8 mouse cellular contexts compared by ENCODE assay signal in the genomic region with DNA sequence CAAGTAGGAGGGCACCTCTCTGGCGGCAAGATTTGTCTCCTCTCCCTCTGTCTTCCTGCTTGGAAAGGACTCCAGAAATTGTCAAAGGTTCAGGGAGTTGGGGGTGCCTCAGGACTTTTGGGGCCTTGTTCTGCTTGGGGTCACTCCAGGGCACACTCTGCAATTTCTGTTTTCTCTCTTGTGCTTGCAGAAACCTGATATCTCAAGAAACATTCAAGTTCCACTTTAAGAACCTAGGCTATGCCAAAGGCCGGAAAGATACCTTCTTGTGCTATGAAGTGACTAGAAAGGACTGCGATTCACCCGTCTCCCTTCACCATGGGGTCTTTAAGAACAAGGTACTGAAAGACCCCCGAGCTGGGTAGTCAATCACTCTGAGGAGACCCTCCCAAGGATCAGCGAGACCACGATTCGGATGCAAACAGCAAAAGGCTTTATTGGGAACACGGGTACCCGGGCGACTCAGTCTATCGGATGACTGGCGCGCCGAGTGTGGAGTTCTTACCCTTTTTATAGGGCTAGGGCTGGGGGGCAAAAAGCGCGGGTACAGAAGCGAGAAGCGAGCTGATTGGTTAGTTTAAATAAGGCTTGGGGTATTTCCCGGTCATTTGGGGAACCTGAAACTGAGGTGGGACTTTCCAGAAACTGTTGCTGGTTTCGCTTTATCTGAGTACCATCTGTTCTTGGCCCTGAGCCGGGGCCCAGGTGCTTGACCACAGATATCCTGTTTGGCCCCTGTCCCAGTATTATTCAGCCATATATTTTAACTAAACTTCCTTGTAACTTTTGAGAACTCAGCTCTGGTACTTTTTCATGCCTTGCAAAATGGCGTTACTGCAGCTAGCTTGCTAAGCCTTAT. TPM values are rescaled to one million over a fixed set of nuclear protein-coding genes. Genes with fewer than 3 reads are reported as not detected.
DNase-seq lines count a peak whose midpoint lies in the region; ATAC-seq and TF ChIP-seq lines count a peak whose summit lies in the region.
"Not testable (repeated sequence)": the region's sequence is repeated elsewhere in the genome, so short reads cannot be mapped to it uniquely, and the experiment has no call there.

No protein-coding gene starts in this region.

- H3K4me2 ChIP-seq in heart, embryonic 16.5 days (ENCODE audit: low read depth, low read length): peak overlapping the region; percentile 17
- H3K4me2 ChIP-seq in kidney, embryonic 15.5 days: not testable (repeated sequence)
- peak overlapping the region; percentile 99 for H3K4me2 ChIP-seq in liver, embryonic 14.5 days (ENCODE audit: low read depth)
- H3K4me2 ChIP-seq in lung, postnatal 0 days (replicated peaks; ENCODE audit: low read depth, low read length): peak overlapping the region; percentile 22; the same call in 1 of the 2 replicates

- ATAC-seq in erythroblast, adult 5-6 weeks (replicated peaks; ENCODE audit: low FRiP score, poor library complexity, severe bottlenecking): peak; percentile 11
- not testable (repeated sequence) for ATAC-seq in heart, embryonic 16.5 days (replicated peaks; ENCODE audit: extremely low read depth, insufficient read depth, low FRiP score); kidney, embryonic 15.5 days (replicated peaks; ENCODE audit: low FRiP score); liver, embryonic 14.5 days (ENCODE audit: insufficient read depth); lung, postnatal 0 days

- TF ChIP-seq CTCF in ES-Bruce4 (IDR thresholded peaks at IDR 0.05; ENCODE audit: low read depth, low read length); liver, embryonic 14.5 days (IDR thresholded peaks at IDR 0.05; ENCODE audit: low read depth); lung, postnatal 0 days (IDR thresholded peaks at IDR 0.05); spleen, adult 2 months (IDR thresholded peaks at IDR 0.05; ENCODE audit: extremely low read depth, insufficient read depth, insufficient read length, insufficient replicate concordance): not testable (repeated sequence)

- TF ChIP-seq POLR2A in ES-Bruce4 (IDR thresholded peaks at IDR 0.05; ENCODE audit: insufficient read depth, low read length); spleen, adult 2 months (IDR thresholded peaks at IDR 0.05; ENCODE audit: low read depth, low read length): not testable (repeated sequence)

- H3K36me3 ChIP-seq in ES-Bruce4 (ENCODE audit: control insufficient read depth, insufficient read depth, low read length, poor library complexity, severe bottlenecking): peaks cover 23% of the 10 kb centered on the region
- not testable (repeated sequence) for H3K36me3 ChIP-seq in heart, embryonic 16.5 days (ENCODE audit: control insufficient read depth, insufficient read depth); kidney, embryonic 15.5 days; lung, postnatal 0 days (ENCODE audit: insufficient read depth, low read length)
- H3K36me3 ChIP-seq in liver, embryonic 14.5 days (replicated peaks; ENCODE audit: control insufficient read depth, insufficient read depth, low read depth): peaks cover 23% of the 10 kb centered on the region
- peaks cover 47% of the 10 kb centered on the region for H3K36me3 ChIP-seq in spleen, adult 2 months (ENCODE audit: control insufficient read depth, insufficient read depth, low read length)

- peak overlapping the region; percentile 33; the same call in 1 of the 2 replicates for H3K4me3 ChIP-seq in ES-Bruce4 (ENCODE audit: low read depth, low read length)
- not testable (repeated sequence) for H3K4me3 ChIP-seq in heart, embryonic 16.5 days (ENCODE audit: low read length); kidney, embryonic 15.5 days (replicated peaks); lung, postnatal 0 days (ENCODE audit: low read depth, low read length)
- H3K4me3 ChIP-seq in liver, embryonic 14.5 days (ENCODE audit: insufficient read depth in 1 of 2, low read depth in 2 of 2, low read length in 2 of 2): peak overlapping the region; percentile 29 to 37
- H3K4me3 ChIP-seq in spleen, adult 2 months (ENCODE audit: extremely low read depth, insufficient read depth, insufficient read length): peak overlapping the region; percentile 54

- not testable (repeated sequence) for H3K9ac ChIP-seq in ES-Bruce4 (ENCODE audit: low read depth, poor library complexity, severe bottlenecking); heart, embryonic 16.5 days (ENCODE audit: low read length); lung, postnatal 0 days (replicated peaks; ENCODE audit: low read depth)
- 0 out of 2 replicates have a peak overlapping the region, but pooled peaks have one; percentile 18 for H3K9ac ChIP-seq in kidney, embryonic 15.5 days
- peak overlapping the region; percentile 59 for H3K9ac ChIP-seq in liver, embryonic 14.5 days (replicated peaks)

- not testable (repeated sequence) for H3K27me3 ChIP-seq in ES-Bruce4 (ENCODE audit: control insufficient read depth, insufficient read depth, low read length, poor library complexity, severe bottlenecking); heart, embryonic 16.5 days (ENCODE audit: control insufficient read depth, insufficient read depth, low read length); kidney, embryonic 15.5 days; liver, embryonic 14.5 days (ENCODE audit: control insufficient read depth, insufficient read depth, low read length); lung, postnatal 0 days (replicated peaks; ENCODE audit: insufficient read depth, low read length); spleen, adult 2 months (ENCODE audit: control insufficient read depth, insufficient read depth, low read length)

- peak in 1 of 3 experiments; percentile 47 for DNase-seq in liver, embryonic 14.5 days (ENCODE audit: low read depth in 3 of 3, low spot score in 3 of 3)
- DNase-seq in lung, postnatal 0 days (ENCODE audit: low spot score): not testable (repeated sequence)
- DNase-seq in spleen, adult 2 months (ENCODE audit: low read depth in 1 of 2, low spot score in 2 of 2): peak in 1 of 2 experiments; percentile 57
- peak; percentile 30 for DNase-seq in thymus, postnatal 25 days

- WGBS in heart, embryonic 16.5 days: 71% methylated on average over 10 of the region's 23 CpGs
- 74% methylated on average over 10 of the region's 23 CpGs for WGBS in kidney, embryonic 15.5 days
- WGBS in liver, embryonic 14.5 days (ENCODE audit: insufficient replicate concordance): 38% methylated on average over 10 of the region's 23 CpGs
- WGBS in lung, postnatal 0 days: 56% methylated on average over 10 of the region's 23 CpGs
- 2% methylated on average over 12 of the region's 23 CpGs for WGBS in spleen, adult 2 months

- not testable (repeated sequence) for H3K4me1 ChIP-seq in ES-Bruce4 (ENCODE audit: control insufficient read depth, insufficient read depth, low read length); lung, postnatal 0 days (ENCODE audit: insufficient read depth, low read depth, low read length)
- peaks cover 13% of the 10 kb centered on the region for H3K4me1 ChIP-seq in heart, embryonic 16.5 days (ENCODE audit: control insufficient read depth, insufficient read depth, low read length)
- peaks cover 28% of the 10 kb centered on the region for H3K4me1 ChIP-seq in kidney, embryonic 15.5 days
- peaks cover 23 to 30% of the 10 kb centered on the region in 2 experiments for H3K4me1 ChIP-seq in liver, embryonic 14.5 days (replicated peaks; ENCODE audit: control insufficient read depth in 2 of 2, insufficient read depth in 2 of 2, low read length in 1 of 2)
- H3K4me1 ChIP-seq in spleen, adult 2 months (ENCODE audit: control insufficient read depth, insufficient read depth, insufficient read length): peaks cover 40% of the 10 kb centered on the region

- H3K9me3 ChIP-seq in ES-Bruce4 (replicated peaks; ENCODE audit: control insufficient read depth, insufficient read depth, low read length, poor library complexity, severe bottlenecking); heart, embryonic 16.5 days (replicated peaks; ENCODE audit: control insufficient read depth, low read length); kidney, embryonic 15.5 days (replicated peaks); liver, embryonic 14.5 days (ENCODE audit: control insufficient read depth, low read length); lung, postnatal 0 days (ENCODE audit: low read length): not testable (repeated sequence)

- not testable (repeated sequence) for H3K27ac ChIP-seq in ES-Bruce4 (ENCODE audit: insufficient read depth, low read length)
- H3K27ac ChIP-seq in heart, embryonic 16.5 days (ENCODE audit: low read length): peak overlapping the region; percentile 71
- H3K27ac ChIP-seq in kidney, embryonic 15.5 days: peak overlapping the region; percentile 74
- peak overlapping the region; percentile 79 for H3K27ac ChIP-seq in liver, embryonic 14.5 days
- H3K27ac ChIP-seq in lung, postnatal 0 days (ENCODE audit: low read length): peak overlapping the region; percentile 82
- peak overlapping the region; percentile 96 for H3K27ac ChIP-seq in spleen, adult 2 months (ENCODE audit: insufficient read depth, low read length)

- not testable (repeated sequence) for TF ChIP-seq EP300 in ES-Bruce4 (IDR thresholded peaks at IDR 0.05; ENCODE audit: insufficient read depth, low read depth, low read length)
- TF ChIP-seq EP300 in liver, embryonic 14.5 days (IDR thresholded peaks at IDR 0.05; ENCODE audit: low read depth): peak; percentile 12; the same call in 1 of the 2 replicates
- TF ChIP-seq EP300 in lung, postnatal 0 days (IDR thresholded peaks at IDR 0.05): peak; percentile 53; the same call in 1 of the 2 replicates

RNA-seq across cellular contexts. Expression of a gene that starts 4.0 kb away (rescaled TPM):
- polyA plus RNA-seq in ES-Bruce4 (2011; ENCODE audit: insufficient read depth, insufficient read length, low read depth, missing spikeins): 98.9 and 114 TPM in 2 replicates
- 79.8 and 80.1 TPM in 2 replicates for total RNA-seq in erythroblast, adult 5-6 weeks (2015; ENCODE audit: low replicate concordance)
- total RNA-seq in erythroblast, adult 5-6 weeks (2017; ENCODE audit: low replicate concordance): 73.5 and 75.2 TPM in 2 replicates
- 25.1 and 40.7 TPM in 2 replicates for polyA plus RNA-seq in heart, embryonic 16.5 days (2015; fragmentation: Nextera tagmentation; extraction: Ambion mirVana)
- polyA plus RNA-seq in kidney, embryonic 15.5 days (2015; fragmentation: Nextera tagmentation; extraction: Ambion mirVana): 29.3 and 31.0 TPM in 2 replicates
- 23.5 and 29.8 TPM in 2 replicates for polyA plus RNA-seq in liver, embryonic 14.5 days (2012; rRNA removed)
- polyA plus RNA-seq in liver, embryonic 14.5 days (2014; fragmentation: Nextera tagmentation; extraction: Ambion mirVana): 34.3 and 35.9 TPM in 2 replicates
- 24.8 and 29.5 TPM in 2 replicates for polyA plus RNA-seq in lung, postnatal 0 days (2015; fragmentation: Nextera tagmentation; extraction: Ambion mirVana)
- polyA plus RNA-seq in spleen, adult 2 months (2012; rRNA removed): 99.9 and 104 TPM in 2 replicates
